Mouse (Mus musculus) limb, embryonic 13.5 days (tissue): ENCODE measurements around the gene Clec16a. TPM values are rescaled to one million over a fixed set of nuclear protein-coding genes. Genes with fewer than 3 reads are reported as not detected.
A peak's percentile ranks its signal among the peaks of the same experiment; 100 is the strongest.

Source experiments
- ATAC-seq: fragments of 200-750 bp; cut with Nextera tagmentation; 2 replicates; pipeline ENCODE4 v1.8.0; 2017; ENCODE audit warnings: low read depth, moderate number of reproducible peaks, moderate TSS enrichment; ENCODE audit not compliant: low FRiP score
- H3K27ac ChIP-seq: fragments of 300-500 bp; sonication (generic); 2 replicates; pipeline ENCODE4 v1.5.1; 2015; ENCODE audit warnings: inconsistent platforms, mild to moderate bottlenecking, moderate library complexity
- H3K27me3 ChIP-seq: fragments of 300-500 bp; sonication (generic); 2 replicates; pipeline ENCODE4 v1.6.1; 2015; ENCODE audit warnings: mild to moderate bottlenecking, inconsistent platforms
- H3K36me3 ChIP-seq: fragments of 300-500 bp; sonication (generic); 2 replicates; pipeline ENCODE4 v1.6.1; 2015; ENCODE audit warnings: inconsistent platforms, mild to moderate bottlenecking, moderate library complexity
- H3K4me1 ChIP-seq: fragments of 300-500 bp; sonication (generic); 2 replicates; pipeline ENCODE4 v1.6.1; 2015; ENCODE audit warnings: inconsistent platforms
- H3K4me2 ChIP-seq: fragments of 300-500 bp; sonication (generic); replicated peaks from 2 replicates; pipeline ENCODE4 v1.6.1; 2015; ENCODE audit warnings: inconsistent platforms, mild to moderate bottlenecking, moderate library complexity
- H3K4me3 ChIP-seq: fragments of 300-500 bp; sonication (generic); 2 replicates; pipeline ENCODE4 v1.5.1; 2015; ENCODE audit warnings: moderate library complexity, mild to moderate bottlenecking, inconsistent platforms
- H3K9ac ChIP-seq: fragments of 300-500 bp; sonication (generic); 2 replicates; pipeline ENCODE4 v1.6.1; 2015; ENCODE audit warnings: mild to moderate bottlenecking, inconsistent platforms
- H3K9me3 ChIP-seq: fragments of 300-500 bp; sonication (generic); 2 replicates; pipeline ENCODE4 v1.6.1; 2016; ENCODE audit warnings: inconsistent platforms
- WGBS: fragments of 180-500 bp; shearing (Covaris S2); methylation state at CpG from one replicate; pipeline ENCODE4 v1.1.7; 2015; 5-methylcytosine and 5-hydroxymethylcytosine counted together
- polyA plus RNA-seq: library from polyadenylated mRNA; unstranded; fragments of >200 nt; fragmentation: Nextera tagmentation; extraction: Ambion mirVana; gene quantifications from 2 replicates; pipeline ENCODE4 v1.2.1, GENCODE M21; 2015

Gene Clec16a
- polyA plus RNA-seq, 1 experiment from 2014 or later: 42.1 TPM

- H3K9me3 ChIP-seq: no peaks in the 10 kb centered on the region
- no peak for ATAC-seq
Observed at GRCm38 (mm10) chr16:10697861-10698659, 152.9 kb downstream of the Clec16a start.

GRCm38 (mm10) chr16:10699316-10699715 is 154.2 kb downstream of the Clec16a start:
- H3K36me3 ChIP-seq: no peaks in the 10 kb centered on the region
- no peak overlapping the region for H3K4me3 ChIP-seq
- peaks cover 30% of the 10 kb centered on the region for H3K4me1 ChIP-seq
- no peak overlapping the region for H3K27ac ChIP-seq
- no peaks in the 10 kb centered on the region for H3K9me3 ChIP-seq
- no peak for ATAC-seq
- H3K4me2 ChIP-seq: no peak overlapping the region
- H3K27me3 ChIP-seq: no peaks in the 10 kb centered on the region
- WGBS: 62% methylated on average over 3 of the region's 3 CpGs
- no peak overlapping the region for H3K9ac ChIP-seq

More at GRCm38 (mm10) chr16:10697861-10698659, 152.9 kb downstream of the Clec16a start:
- Histone ChIP-seq H3K27ac (no peak overlapping the region), H3K27me3 (no peaks in the 10 kb centered on the region), H3K4me3 (no peak overlapping the region), H3K4me1 (peaks cover 24% of the 10 kb centered on the region), H3K36me3 (no peaks in the 10 kb centered on the region), H3K4me2 (no peak overlapping the region), H3K9ac (no peak overlapping the region)
- WGBS: 59% methylated on average over 6 of the region's 6 CpGs

GRCm38 (mm10) chr16:10700160-10700559 is 155.0 kb downstream of the Clec16a start:
- Histone ChIP-seq H3K4me2 (no peak overlapping the region), H3K36me3 (no peaks in the 10 kb centered on the region), H3K4me1 (peaks cover 28% of the 10 kb centered on the region), H3K27ac (no peak overlapping the region), H3K4me3 (no peak overlapping the region), H3K27me3 (no peaks in the 10 kb centered on the region), H3K9ac (no peak overlapping the region), H3K9me3 (no peaks in the 10 kb centered on the region)
- 50% methylated on average over 2 of the region's 2 CpGs for WGBS
- ATAC-seq: no peak

GRCm38 (mm10) chr16:10702399-10702798 is 157.3 kb downstream of the Clec16a start:
- no peak overlapping the region for H3K27ac ChIP-seq
- no peak overlapping the region for H3K9ac ChIP-seq
- no peaks in the 10 kb centered on the region for H3K27me3 ChIP-seq
- H3K4me1 ChIP-seq: peaks cover 26% of the 10 kb centered on the region
- no peaks in the 10 kb centered on the region for H3K36me3 ChIP-seq
- H3K4me3 ChIP-seq: no peak overlapping the region
- no peaks in the 10 kb centered on the region for H3K9me3 ChIP-seq
- no peak for ATAC-seq
- no peak overlapping the region for H3K4me2 ChIP-seq
- WGBS: 51% methylated on average over 2 of the region's 2 CpGs

- no peak overlapping the region for H3K9ac ChIP-seq
- H3K27me3 ChIP-seq: no peaks in the 10 kb centered on the region
- H3K36me3 ChIP-seq: no peaks in the 10 kb centered on the region
- WGBS: 50% methylated on average over 4 of the region's 4 CpGs
- peaks cover 16% of the 10 kb centered on the region for H3K4me1 ChIP-seq
- ATAC-seq: no peak
- H3K4me2 ChIP-seq: no peak overlapping the region
- H3K9me3 ChIP-seq: no peaks in the 10 kb centered on the region
- H3K4me3 ChIP-seq: no peak overlapping the region
- H3K27ac ChIP-seq: peak overlapping the region; percentile 22; the same call in 1 of the 2 replicates
Observed at GRCm38 (mm10) chr16:10703932-10704331, 158.8 kb downstream of the Clec16a start.

GRCm38 (mm10) chr16:10705396-10705795 is 160.3 kb downstream of the Clec16a start:
- 62% methylated on average over 1 of the region's 1 CpGs for WGBS

GRCm38 (mm10) chr16:10711524-10711923 is 166.4 kb downstream of the Clec16a start:
- no peak for ATAC-seq
- Histone ChIP-seq H3K4me3 (no peak overlapping the region), H3K4me1 (peaks cover 17% of the 10 kb centered on the region), H3K9ac (no peak overlapping the region), H3K4me2 (no peak overlapping the region), H3K36me3 (no peaks in the 10 kb centered on the region), H3K27me3 (no peaks in the 10 kb centered on the region), H3K27ac (0 out of 2 replicates have a peak overlapping the region, but pooled peaks have one; percentile 63), H3K9me3 (no peaks in the 10 kb centered on the region)
- 71% methylated on average over 1 of the region's 1 CpGs for WGBS

More at GRCm38 (mm10) chr16:10705396-10705795, 160.3 kb downstream of the Clec16a start:
- Histone ChIP-seq H3K27me3 (no peaks in the 10 kb centered on the region), H3K4me1 (peaks cover 13% of the 10 kb centered on the region), H3K27ac (no peak overlapping the region), H3K9me3 (no peaks in the 10 kb centered on the region), H3K9ac (no peak overlapping the region), H3K36me3 (no peaks in the 10 kb centered on the region), H3K4me3 (no peak overlapping the region), H3K4me2 (no peak overlapping the region)
- no peak for ATAC-seq

- no peak overlapping the region for H3K27ac ChIP-seq
- H3K9me3 ChIP-seq: no peaks in the 10 kb centered on the region
- H3K4me1 ChIP-seq: peaks cover 17% of the 10 kb centered on the region
- H3K36me3 ChIP-seq: no peaks in the 10 kb centered on the region
- H3K4me2 ChIP-seq: no peak overlapping the region
- no peak overlapping the region for H3K4me3 ChIP-seq
- 40% methylated on average over 2 of the region's 2 CpGs for WGBS
- no peak for ATAC-seq
- H3K9ac ChIP-seq: peak overlapping the region; percentile 45; the same call in 1 of the 2 replicates
- no peaks in the 10 kb centered on the region for H3K27me3 ChIP-seq
Observed at GRCm38 (mm10) chr16:10713041-10713440, 167.9 kb downstream of the Clec16a start.

GRCm38 (mm10) chr16:10713441-10714239 is 168.5 kb downstream of the Clec16a start:
- Histone ChIP-seq H3K27ac (no peak overlapping the region), H3K4me2 (no peak overlapping the region), H3K27me3 (no peaks in the 10 kb centered on the region), H3K9ac (peak overlapping the region; percentile 45), H3K4me3 (no peak overlapping the region), H3K9me3 (no peaks in the 10 kb centered on the region), H3K4me1 (peaks cover 17% of the 10 kb centered on the region), H3K36me3 (no peaks in the 10 kb centered on the region)
- ATAC-seq: no peak
- WGBS: 47% methylated on average over 7 of the region's 7 CpGs

GRCm38 (mm10) chr16:10715211-10715610 is 170.1 kb downstream of the Clec16a start:
- no peaks in the 10 kb centered on the region for H3K36me3 ChIP-seq

GRCm38 (mm10) chr16:10715632-10716031 is 170.5 kb downstream of the Clec16a start:
- no peak for ATAC-seq
- H3K9me3 ChIP-seq: no peaks in the 10 kb centered on the region
- WGBS: 78% methylated on average over 2 of the region's 2 CpGs

More at GRCm38 (mm10) chr16:10715211-10715610, 170.1 kb downstream of the Clec16a start:
- WGBS: 82% methylated on average over 5 of the region's 5 CpGs
- H3K27ac ChIP-seq: no peak overlapping the region
- peaks cover 17% of the 10 kb centered on the region for H3K4me1 ChIP-seq
- no peak overlapping the region for H3K9ac ChIP-seq
- H3K27me3 ChIP-seq: no peaks in the 10 kb centered on the region
- no peak overlapping the region for H3K4me3 ChIP-seq
- H3K9me3 ChIP-seq: no peaks in the 10 kb centered on the region
- H3K4me2 ChIP-seq: no peak overlapping the region
- ATAC-seq: no peak

GRCm38 (mm10) chr16:10716696-10717095 is 171.6 kb downstream of the Clec16a start:
- H3K27me3 ChIP-seq: no peaks in the 10 kb centered on the region
- WGBS: 87% methylated on average over 2 of the region's 2 CpGs
- no peak overlapping the region for H3K4me3 ChIP-seq
- ATAC-seq: no peak
- no peaks in the 10 kb centered on the region for H3K9me3 ChIP-seq
- peaks cover 16% of the 10 kb centered on the region for H3K4me1 ChIP-seq
- no peak overlapping the region for H3K9ac ChIP-seq
- H3K4me2 ChIP-seq: no peak overlapping the region
- H3K36me3 ChIP-seq: no peaks in the 10 kb centered on the region
- no peak overlapping the region for H3K27ac ChIP-seq

More at GRCm38 (mm10) chr16:10715632-10716031, 170.5 kb downstream of the Clec16a start:
- H3K27me3 ChIP-seq: no peaks in the 10 kb centered on the region
- H3K36me3 ChIP-seq: no peaks in the 10 kb centered on the region
- H3K4me3 ChIP-seq: no peak overlapping the region
- H3K27ac ChIP-seq: no peak overlapping the region
- no peak overlapping the region for H3K9ac ChIP-seq
- H3K4me2 ChIP-seq: no peak overlapping the region
- peaks cover 17% of the 10 kb centered on the region for H3K4me1 ChIP-seq
